Mouse (Mus musculus) gastrocnemius, postnatal 14 days (tissue): ENCODE measurements around the gene 1700029J07Rik. TPM values are rescaled to one million over a fixed set of nuclear protein-coding genes. Genes with fewer than 3 reads are reported as not detected.

Experiments used
- DNase-seq: peaks from one replicate; pipeline ENCODE4 v3.0.0; 2021; ENCODE audit warnings: mixed read lengths
- intact Hi-C: fragments of 180-260 bp; cut with DNase I; formaldehyde crosslinking; loops from one replicate; pipeline ENCODE4 v1.15.1; 2025; ENCODE audit warnings: low total_unique reads
- long read RNA-seq, 2 experiments: library from polyadenylated mRNA; stranded (forward); transcript quantifications; one replicate each; pipeline ENCODE4 v2.0.0; 2021
- total RNA-seq, 2 experiments: library from RNA; stranded (reverse); gene quantifications; 2 replicates each; pipeline ENCODE4 v1.2.3; 2021

1700029J07Rik gene
- under 1 TPM; 0.53 to 0.80 TPM for total RNA-seq
- long read RNA-seq, experiment 1, result 0 reads
- long read RNA-seq, experiment 2, result 0 reads

- DNase-seq, result peak; percentile 96
- intact Hi-C loops, result no loop called here
These were observed at the start of gene 1700029J07Rik, which contains the start of gene Ufsp2 for GRCm38 (mm10) chr8:45975126-45975836. Gene 1700029J07Rik, minus strand, starts transcription at chr8:45975252. Gene Ufsp2, plus strand, starts transcription at chr8:45975528.

DNA sequence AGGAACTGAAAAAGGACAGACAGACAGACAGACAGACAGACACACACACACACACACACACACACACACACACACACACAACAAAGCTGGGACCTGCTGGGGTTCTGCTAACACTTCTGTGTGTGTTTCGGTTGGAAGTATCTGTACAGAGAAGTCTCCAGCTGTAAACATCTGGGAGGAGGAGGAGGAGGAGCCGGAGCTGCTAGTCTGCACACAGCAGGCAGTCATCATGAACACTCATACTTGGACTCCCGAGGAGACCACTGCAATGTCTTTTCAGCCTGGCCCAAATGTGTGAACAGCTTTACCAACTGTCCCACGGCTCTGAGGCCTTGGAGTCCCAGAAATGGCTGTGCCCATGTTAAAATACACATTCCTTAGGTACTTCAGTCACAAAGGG is 49.3 kb upstream of the 1700029J07Rik start:
- no peak for DNase-seq
- intact Hi-C loops, result no loop called here

DNA sequence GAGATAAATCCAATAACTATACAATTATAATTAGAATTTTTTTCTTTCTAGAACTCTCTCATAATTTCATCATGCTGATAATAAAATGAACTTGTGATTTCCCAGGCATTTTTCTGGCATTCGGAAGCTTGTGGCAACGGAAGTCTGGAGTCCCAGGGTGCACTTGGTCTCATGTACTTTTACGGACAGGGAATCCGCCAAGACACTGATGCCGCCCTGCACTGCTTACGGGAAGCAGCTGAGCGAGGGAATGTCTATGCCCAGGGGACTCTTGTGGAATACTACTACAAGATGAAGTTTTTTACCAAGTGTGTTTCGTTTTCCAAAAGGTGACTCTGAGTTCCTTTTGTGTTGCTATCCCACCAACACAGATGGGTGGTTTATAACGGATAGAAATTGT is 47.7 kb upstream of the 1700029J07Rik start:
- DNase-seq, result no peak
- intact Hi-C loops, result no loop called here

GRCm38 (mm10) chr8:46022203-46022602 is 47.2 kb upstream of the 1700029J07Rik start:
- DNase-seq, result no peak
- intact Hi-C loops, result no loop called here

DNA sequence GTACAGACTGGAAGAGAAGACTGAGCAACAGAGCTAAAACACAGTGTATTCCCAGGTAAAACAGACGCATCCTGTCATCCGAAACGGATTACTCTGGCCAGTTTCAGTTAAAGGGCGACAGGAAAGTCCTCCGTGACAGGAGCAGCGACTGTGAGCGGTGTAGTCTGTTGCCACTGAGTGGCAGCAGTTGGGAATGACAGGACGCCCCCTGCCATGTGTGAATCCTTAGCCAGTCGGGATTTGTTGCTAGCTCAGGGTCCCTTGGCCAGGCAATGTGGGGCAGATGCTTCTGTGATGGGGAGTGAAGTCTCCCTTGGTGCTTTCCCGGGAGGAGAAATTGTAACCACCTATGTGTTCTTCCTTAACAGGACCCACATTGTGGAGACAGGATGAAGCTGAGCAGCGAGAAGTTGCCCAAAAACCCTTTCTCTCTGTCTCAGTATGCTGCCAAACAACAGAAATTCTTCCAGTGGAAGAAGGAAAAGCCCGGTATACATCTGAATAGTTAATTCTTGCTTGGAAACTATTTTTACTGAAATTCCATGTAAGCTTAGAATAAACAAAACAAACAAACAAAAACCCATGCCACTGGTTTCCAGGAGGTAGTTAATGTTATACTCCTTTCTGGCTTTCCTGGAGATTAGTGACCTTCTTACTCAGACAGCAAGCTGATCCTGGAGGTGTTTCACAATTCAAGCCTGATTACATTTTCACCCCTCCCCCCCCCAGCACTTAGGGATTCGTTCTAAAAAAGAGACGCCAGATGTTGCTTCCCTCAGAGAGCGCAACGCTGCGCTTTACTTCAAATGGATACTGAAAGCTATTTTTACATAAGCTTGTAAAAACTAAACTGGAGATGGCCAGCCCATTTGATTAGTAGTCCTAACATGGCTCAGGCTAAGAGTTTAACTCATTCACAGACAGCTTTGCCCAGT is 36.0 kb upstream of the 1700029J07Rik start:
- intact Hi-C loops, result no loop called here
- no peak for DNase-seq

DNA sequence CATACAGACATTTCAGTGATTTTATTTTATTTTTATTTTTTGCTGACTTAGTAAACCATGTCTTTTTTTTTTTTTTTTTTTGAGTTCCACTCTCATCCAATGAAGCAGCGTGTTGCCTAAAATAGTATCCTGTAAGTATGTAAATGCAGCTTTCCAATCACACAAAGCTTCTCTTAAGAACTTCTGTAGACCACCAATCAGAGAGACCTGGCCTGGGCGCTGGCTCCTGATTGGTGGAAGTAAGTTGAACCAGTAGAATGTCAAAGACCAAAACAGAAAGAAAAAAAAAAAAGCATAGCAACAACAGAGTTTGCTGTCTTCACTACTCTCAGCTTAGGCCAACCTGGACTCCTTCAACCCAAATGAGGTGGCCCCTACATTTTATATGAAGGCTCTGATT is 35.3 kb upstream of the 1700029J07Rik start:
- intact Hi-C loops, result no loop called here
- no peak for DNase-seq

DNA sequence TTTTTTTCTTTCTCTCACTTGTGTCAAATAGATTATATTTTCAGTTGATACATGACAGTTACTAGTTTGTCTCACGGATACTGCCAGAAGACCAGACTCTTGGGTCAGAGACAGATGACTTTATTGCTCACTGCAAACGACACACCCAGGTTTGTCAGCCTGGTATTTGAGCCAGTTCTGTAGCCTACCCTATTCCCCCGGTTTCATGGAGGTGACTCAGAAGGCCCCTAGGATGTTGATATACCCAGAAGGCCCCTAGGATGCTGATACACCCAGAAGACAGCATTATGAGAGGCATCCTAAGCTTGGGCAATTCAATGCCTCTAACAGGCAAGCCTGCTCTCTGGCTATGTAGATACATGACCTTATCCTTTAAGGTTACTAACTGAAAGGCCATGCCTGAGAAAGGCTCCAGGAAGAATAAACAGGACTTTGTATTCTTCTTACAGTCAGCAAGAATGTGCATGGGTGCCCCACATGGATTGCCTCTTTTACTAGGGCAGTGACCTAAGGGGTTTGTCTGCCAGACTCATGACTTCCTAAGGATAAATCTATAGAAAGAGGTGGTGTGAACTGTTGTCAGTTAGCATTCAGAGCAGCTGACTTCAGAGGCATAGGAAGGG is 32.1 kb upstream of the 1700029J07Rik start:
- DNase-seq, result no peak
- intact Hi-C loops, result no loop called here

DNA sequence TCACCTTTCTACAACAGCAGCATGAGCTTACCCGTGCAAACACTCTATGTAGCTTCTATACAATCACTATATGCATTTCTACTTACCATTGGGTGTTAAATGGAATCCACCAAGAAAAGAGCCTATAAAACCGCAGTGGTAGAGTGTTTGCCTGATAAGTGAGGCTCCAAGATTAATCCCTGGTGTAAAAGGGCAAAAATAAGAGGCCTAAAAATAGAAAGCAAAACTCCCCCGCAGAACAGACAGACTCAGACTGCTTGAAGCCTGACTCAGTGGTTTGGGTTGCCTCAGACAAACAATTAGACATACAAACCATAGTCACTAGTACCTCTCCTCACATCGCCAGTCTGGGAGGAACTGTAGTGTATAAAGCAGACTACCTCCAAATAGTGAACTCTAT is 30.5 kb upstream of the 1700029J07Rik start, which contains the start of gene Ankrd37:
Ankrd37 (minus strand) TSS at position 112 of the 400 bp plus-strand sequence.
- no peak for DNase-seq
- intact Hi-C loops, result no loop called here

GRCm38 (mm10) chr8:45999784-46000705 is 25.0 kb upstream of the 1700029J07Rik start:
- intact Hi-C loops, result no loop called here
- peak; percentile 99 for DNase-seq

- DNase-seq, result no peak
- intact Hi-C loops, result no loop called here
These were observed 24.2 kb upstream of the 1700029J07Rik start, which contains the start of gene Lrp2bp for GRCm38 (mm10) chr8:45999138-45999783. Gene Lrp2bp, plus strand, starts transcription at chr8:45999303.

- intact Hi-C loops, result no loop called here
- no peak for DNase-seq
These were observed 23.2 kb upstream of the 1700029J07Rik start for GRCm38 (mm10) chr8:45998228-45998627.

DNA sequence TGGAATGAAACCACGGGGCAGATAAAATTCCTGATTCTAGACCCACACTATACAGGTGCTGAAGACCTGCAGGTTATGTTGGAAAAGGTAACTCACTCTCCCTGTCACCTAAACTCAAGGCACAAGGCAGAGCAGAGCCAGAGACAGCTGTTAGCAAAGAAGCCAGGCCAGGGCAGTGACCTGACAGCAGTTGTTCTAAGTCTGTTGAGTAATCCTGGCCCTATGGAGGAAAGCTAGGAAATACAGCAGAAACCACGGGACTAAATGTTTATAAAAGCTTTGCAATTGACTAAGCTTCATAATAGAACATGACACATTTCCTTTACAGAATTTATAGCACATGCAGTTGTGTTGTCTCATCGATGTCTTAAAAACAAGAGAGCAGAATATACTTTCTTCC is 20.5 kb upstream of the 1700029J07Rik start:
- intact Hi-C loops, result no loop called here
- DNase-seq, result no peak

DNA sequence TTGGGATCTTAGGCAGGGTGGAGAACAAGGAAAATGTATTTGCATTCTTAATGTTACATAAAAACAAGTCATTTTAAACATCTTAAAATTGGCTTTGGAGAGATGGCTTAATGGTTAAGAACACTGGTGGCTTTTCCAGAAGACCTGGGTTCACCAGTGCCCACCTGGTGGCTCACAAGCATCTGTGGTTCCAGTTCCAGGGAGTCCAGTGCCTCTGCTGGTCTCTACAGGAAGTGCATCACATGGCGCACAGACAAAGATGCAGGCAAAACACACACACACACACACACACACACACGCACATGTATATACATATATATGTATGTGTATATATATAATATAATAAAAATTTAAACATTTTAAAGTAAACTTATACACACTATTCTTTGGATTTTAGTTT is 19.1 kb upstream of the 1700029J07Rik start:
- intact Hi-C loops, result no loop called here
- no peak for DNase-seq

DNA sequence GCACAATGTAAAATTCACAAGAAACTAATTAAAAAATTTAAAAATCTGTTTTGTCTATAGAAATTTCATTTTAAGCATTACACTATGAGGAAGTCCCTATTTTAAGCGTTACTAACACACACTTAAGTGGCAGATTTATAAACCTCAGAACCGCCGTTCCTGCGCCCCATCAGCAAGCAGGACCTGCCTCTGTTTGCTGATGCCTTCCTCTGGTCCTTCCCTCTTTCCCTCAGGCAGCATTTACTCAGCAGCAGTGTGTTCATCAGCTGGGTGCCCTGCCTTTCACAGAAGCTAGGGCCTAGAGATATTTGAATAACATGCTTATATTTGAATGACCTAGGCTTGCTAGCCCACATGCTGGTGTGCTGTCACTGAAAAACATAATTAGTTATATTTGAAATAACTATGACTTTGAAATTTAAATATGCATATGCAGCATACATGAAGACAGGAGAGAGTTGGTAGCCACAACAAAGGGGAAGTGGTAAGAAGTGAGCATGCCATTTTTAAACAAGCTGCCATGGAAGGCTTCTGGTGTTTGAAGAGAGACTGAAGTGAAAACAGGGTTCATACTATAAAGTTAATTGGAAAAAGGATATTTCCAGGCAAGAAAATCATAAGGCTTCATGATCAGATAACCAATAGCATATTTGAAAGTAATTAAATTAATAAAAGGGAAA is 15.7 kb upstream of the 1700029J07Rik start:
- intact Hi-C loops, result no loop called here

GRCm38 (mm10) chr8:45988189-45988588 is 13.1 kb upstream of the 1700029J07Rik start:
- no peak for DNase-seq
- intact Hi-C loops, result no loop called here

More for the DNA sequence above, 15.7 kb upstream of the 1700029J07Rik start:
- no peak for DNase-seq

- DNase-seq, result no peak
- intact Hi-C loops, result no loop called here
These were observed 11.6 kb upstream of the 1700029J07Rik start for GRCm38 (mm10) chr8:45986665-45987064.

DNA sequence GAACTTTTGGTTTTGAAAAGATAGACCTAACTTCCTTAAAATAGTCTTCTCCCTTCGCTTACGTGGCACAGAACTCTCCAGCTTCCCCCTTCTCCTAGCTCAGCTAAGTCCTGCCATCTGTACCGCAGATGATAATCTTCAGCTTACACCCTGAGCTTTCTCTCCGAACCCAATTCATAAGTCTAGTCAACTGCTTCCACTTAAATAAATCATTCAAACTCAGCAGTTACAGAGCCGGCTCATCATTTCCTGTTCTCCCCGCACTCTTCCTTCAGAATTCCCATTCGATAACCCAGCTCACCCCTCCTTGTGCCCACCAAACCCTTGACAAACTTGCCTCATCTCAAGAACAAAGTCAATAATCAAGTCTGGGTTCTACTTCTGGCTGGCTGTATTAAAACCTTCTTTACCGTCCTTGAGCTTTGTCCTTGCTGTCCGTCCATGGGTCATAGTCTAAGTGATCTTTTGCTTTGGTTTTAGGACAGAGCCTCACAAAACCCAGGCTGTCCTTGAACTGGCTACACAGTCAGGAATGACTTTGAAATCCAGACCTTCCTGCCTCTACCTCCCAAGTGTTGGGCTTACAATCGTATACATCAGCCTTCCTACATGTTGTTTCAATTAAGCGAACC is 901 bp upstream of the 1700029J07Rik start:
- intact Hi-C loops, result no loop called here
- no peak for DNase-seq
